Mouse (Mus musculus) heart, embryonic 15.5 days (tissue): ENCODE results near the gene Klhl2. TPM values are rescaled to one million over a fixed set of nuclear protein-coding genes. Genes with fewer than 3 reads are reported as not detected.
A peak's percentile ranks its signal among the peaks of the same experiment; 100 is the strongest.

ENCODE experiments used
- ATAC-seq: fragments of 200-750 bp; cut with Nextera tagmentation; replicated peaks from 2 replicates; pipeline ENCODE4 v1.8.0; 2017; ENCODE audit warnings: low read depth, moderate TSS enrichment; ENCODE audit not compliant: insufficient number of reproducible peaks, insufficient read depth, low FRiP score
- H3K27ac ChIP-seq: fragments of 300-500 bp; sonication (generic); 2 replicates; pipeline ENCODE4 v1.5.1; 2015; ENCODE audit warnings: mild to moderate bottlenecking, inconsistent platforms
- H3K27me3 ChIP-seq: fragments of 300-500 bp; sonication (generic); 2 replicates; pipeline ENCODE4 v1.6.1; 2015; ENCODE audit warnings: inconsistent platforms
- H3K36me3 ChIP-seq: fragments of 300-500 bp; sonication (generic); 2 replicates; pipeline ENCODE4 v1.6.1; 2015; ENCODE audit warnings: mild to moderate bottlenecking, inconsistent platforms
- H3K4me1 ChIP-seq: fragments of 300-500 bp; sonication (generic); replicated peaks from 2 replicates; pipeline ENCODE4 v1.6.1; 2015; ENCODE audit warnings: inconsistent platforms
- H3K4me2 ChIP-seq: fragments of 300-500 bp; sonication (generic); 2 replicates; pipeline ENCODE4 v1.6.1; 2015; ENCODE audit warnings: inconsistent platforms, mild to moderate bottlenecking, moderate library complexity
- H3K4me3 ChIP-seq: fragments of 300-500 bp; sonication (generic); 2 replicates; pipeline ENCODE4 v1.5.1; 2015; ENCODE audit warnings: mild to moderate bottlenecking, inconsistent platforms
- H3K9ac ChIP-seq: fragments of 300-500 bp; sonication (generic); 2 replicates; pipeline ENCODE4 v1.6.1; 2015; ENCODE audit warnings: mild to moderate bottlenecking, inconsistent platforms
- H3K9me3 ChIP-seq: fragments of 300-500 bp; sonication (generic); replicated peaks from 2 replicates; pipeline ENCODE4 v1.6.1; 2016; ENCODE audit warnings: inconsistent platforms
- WGBS: fragments of 180-500 bp; shearing (Covaris S2); methylation state at CpG from one replicate; pipeline ENCODE4 v1.1.7; 2015; ENCODE audit warnings: mixed read lengths; 5-methylcytosine and 5-hydroxymethylcytosine counted together
- polyA plus RNA-seq: library from polyadenylated mRNA; unstranded; fragments of >200 nt; fragmentation: Nextera tagmentation; extraction: Ambion mirVana; gene quantifications from 2 replicates; pipeline ENCODE4 v1.2.1, GENCODE M21; 2015

Gene Klhl2
- polyA plus RNA-seq, 1 experiment from 2014 or later: 11.3 TPM

- Histone ChIP-seq H3K27me3 (no peaks in the 10 kb centered on the region), H3K9ac (no peak overlapping the region), H3K4me1 (0 out of 2 replicates have a peak, but pooled peaks cover 2% of the 10 kb centered on the region), H3K36me3 (no peaks in the 10 kb centered on the region), H3K9me3 (no peaks in the 10 kb centered on the region), H3K4me2 (no peak overlapping the region), H3K27ac (no peak overlapping the region), H3K4me3 (no peak overlapping the region)
- ATAC-seq: no peak
- 89% methylated on average over 9 of the region's 9 CpGs for WGBS
Measured at GRCm38 (mm10) chr8:64767047-64767446, 82.8 kb downstream of the Klhl2 start.

GRCm38 (mm10) chr8:64764075-64764474 lies 85.7 kb downstream of the Klhl2 start:
- Histone ChIP-seq H3K27ac (no peak overlapping the region), H3K4me1 (no peaks in the 10 kb centered on the region), H3K27me3 (no peaks in the 10 kb centered on the region), H3K36me3 (no peaks in the 10 kb centered on the region), H3K4me2 (no peak overlapping the region), H3K9me3 (no peaks in the 10 kb centered on the region), H3K4me3 (no peak overlapping the region), H3K9ac (no peak overlapping the region)
- no peak for ATAC-seq
- 62% methylated on average over 9 of the region's 9 CpGs for WGBS

- Histone ChIP-seq H3K9me3 (no peaks in the 10 kb centered on the region), H3K4me1 (no peaks in the 10 kb centered on the region), H3K36me3 (peaks cover 7% of the 10 kb centered on the region; the same call in 1 of the 2 replicates), H3K27me3 (no peaks in the 10 kb centered on the region), H3K4me3 (no peak overlapping the region), H3K4me2 (no peak overlapping the region), H3K27ac (no peak overlapping the region), H3K9ac (no peak overlapping the region)
- ATAC-seq: no peak
- WGBS: 82% methylated on average over 1 of the region's 1 CpGs
Measured at GRCm38 (mm10) chr8:64762751-64763150, 87.1 kb downstream of the Klhl2 start.

- no peaks in the 10 kb centered on the region for H3K27me3 ChIP-seq
- no peak overlapping the region for H3K4me3 ChIP-seq
- no peak overlapping the region for H3K4me2 ChIP-seq
- H3K9me3 ChIP-seq: no peaks in the 10 kb centered on the region
- H3K36me3 ChIP-seq: peaks cover 7% of the 10 kb centered on the region; the same call in 1 of the 2 replicates
- H3K9ac ChIP-seq: no peak overlapping the region
- no peak for ATAC-seq
- WGBS: 80% methylated on average over 8 of the region's 8 CpGs
- H3K4me1 ChIP-seq: no peaks in the 10 kb centered on the region
- no peak overlapping the region for H3K27ac ChIP-seq
Measured at GRCm38 (mm10) chr8:64761430-64761829, 88.4 kb downstream of the Klhl2 start.

GRCm38 (mm10) chr8:64757956-64758355 lies 91.9 kb downstream of the Klhl2 start:
- H3K36me3 ChIP-seq: peaks cover 7% of the 10 kb centered on the region; the same call in 1 of the 2 replicates
- H3K4me1 ChIP-seq: no peaks in the 10 kb centered on the region
- no peak overlapping the region for H3K9ac ChIP-seq
- H3K9me3 ChIP-seq: no peaks in the 10 kb centered on the region
- WGBS: 93% methylated on average over 15 of the region's 15 CpGs
- no peak overlapping the region for H3K4me2 ChIP-seq
- no peaks in the 10 kb centered on the region for H3K27me3 ChIP-seq
- H3K4me3 ChIP-seq: no peak overlapping the region
- no peak overlapping the region for H3K27ac ChIP-seq
- no peak for ATAC-seq

- ATAC-seq: no peak
- Histone ChIP-seq H3K36me3 (0 out of 2 replicates have a peak, but pooled peaks cover 6% of the 10 kb centered on the region), H3K9ac (no peak overlapping the region), H3K4me2 (no peak overlapping the region), H3K27ac (no peak overlapping the region), H3K4me3 (no peak overlapping the region), H3K27me3 (no peaks in the 10 kb centered on the region), H3K9me3 (no peaks in the 10 kb centered on the region), H3K4me1 (no peaks in the 10 kb centered on the region)
- 71% methylated on average over 10 of the region's 10 CpGs for WGBS
Measured at GRCm38 (mm10) chr8:64746215-64747058, 103.4 kb downstream of the Klhl2 start.

GRCm38 (mm10) chr8:64740547-64741211 lies 109.1 kb downstream of the Klhl2 start:
- peaks cover 4% of the 10 kb centered on the region; the same call in 1 of the 2 replicates for H3K4me1 ChIP-seq
- no peak overlapping the region for H3K27ac ChIP-seq
- no peak overlapping the region for H3K4me2 ChIP-seq
- no peaks in the 10 kb centered on the region for H3K36me3 ChIP-seq
- no peak overlapping the region for H3K9ac ChIP-seq
- H3K27me3 ChIP-seq: no peaks in the 10 kb centered on the region
- no peak overlapping the region for H3K4me3 ChIP-seq
- 52% methylated on average over 13 of the region's 13 CpGs for WGBS
- no peaks in the 10 kb centered on the region for H3K9me3 ChIP-seq
- ATAC-seq: no peak

GRCm38 (mm10) chr8:64738916-64739315 lies 110.9 kb downstream of the Klhl2 start:
- no peak for ATAC-seq
- no peak overlapping the region for H3K4me3 ChIP-seq
- H3K4me2 ChIP-seq: no peak overlapping the region
- peaks cover 6% of the 10 kb centered on the region; the same call in 1 of the 2 replicates for H3K4me1 ChIP-seq
- WGBS: 71% methylated on average over 1 of the region's 1 CpGs
- H3K9ac ChIP-seq: no peak overlapping the region
- H3K9me3 ChIP-seq: no peaks in the 10 kb centered on the region
- no peaks in the 10 kb centered on the region for H3K36me3 ChIP-seq
- no peaks in the 10 kb centered on the region for H3K27me3 ChIP-seq
- H3K27ac ChIP-seq: no peak overlapping the region

GRCm38 (mm10) chr8:64736767-64737323 lies 113.0 kb downstream of the Klhl2 start:
- no peaks in the 10 kb centered on the region for H3K9me3 ChIP-seq
- peaks cover 14% of the 10 kb centered on the region; the same call in 1 of the 2 replicates for H3K4me1 ChIP-seq
- no peaks in the 10 kb centered on the region for H3K27me3 ChIP-seq
- no peak overlapping the region for H3K27ac ChIP-seq
- H3K4me2 ChIP-seq: no peak overlapping the region
- H3K4me3 ChIP-seq: no peak overlapping the region
- WGBS: 70% methylated on average over 3 of the region's 3 CpGs
- no peak overlapping the region for H3K9ac ChIP-seq
- ATAC-seq: no peak
- no peaks in the 10 kb centered on the region for H3K36me3 ChIP-seq

- no peak overlapping the region for H3K4me3 ChIP-seq
- H3K4me1 ChIP-seq: peaks cover 10% of the 10 kb centered on the region; the same call in 1 of the 2 replicates
- H3K27ac ChIP-seq: no peak overlapping the region
- H3K27me3 ChIP-seq: no peaks in the 10 kb centered on the region
- WGBS: 63% methylated on average over 8 of the region's 8 CpGs
- no peaks in the 10 kb centered on the region for H3K9me3 ChIP-seq
- peaks cover 7% of the 10 kb centered on the region for H3K36me3 ChIP-seq
- ATAC-seq: no peak
- no peak overlapping the region for H3K4me2 ChIP-seq
- no peak overlapping the region for H3K9ac ChIP-seq
Measured at GRCm38 (mm10) chr8:64735161-64735560, 114.7 kb downstream of the Klhl2 start.

- under 1% methylated on average over 60 of the region's 60 CpGs for WGBS
- Histone ChIP-seq H3K4me1 (peaks cover 10% of the 10 kb centered on the region), H3K27ac (peak within 1 kb of the TSS; percentile 56), H3K4me2 (peak within 1 kb of the TSS; percentile 67), H3K27me3 (no peaks in the 10 kb centered on the region), H3K9ac (peak within 1 kb of the TSS; percentile 72), H3K4me3 (peak within 1 kb of the TSS; percentile 84), H3K36me3 (peaks cover 16% of the 10 kb centered on the region), H3K9me3 (no peaks in the 10 kb centered on the region)
- ATAC-seq: peak; percentile 100
Measured at GRCm38 (mm10) chr8:64733271-64733943, 116.4 kb downstream of the Klhl2 start, which contains the start of gene Msmo1. TSS of gene Msmo1 (minus strand) at chr8:64733792.
